Mouse (Mus musculus): ENCODE data around the gene Id3. TPM values are rescaled to one million over a fixed set of nuclear protein-coding genes. Genes with fewer than 3 reads are reported as not detected.

The Id3 gene
- total RNA-seq, 4 experiments from 2014 or later, result 34.7 to 39.3 (median 38.4) TPM

- DNase-seq (ENCODE audit: low spot score in 2 of 2), result no peak
Measured at GRCm38 (mm10) chr4:136123792-136124161, 19.5 kb upstream of the Id3 start.

- DNase-seq (ENCODE audit: low spot score in 2 of 2), result no peak
Measured at GRCm38 (mm10) chr4:136124581-136124980, 18.7 kb upstream of the Id3 start.

DNA sequence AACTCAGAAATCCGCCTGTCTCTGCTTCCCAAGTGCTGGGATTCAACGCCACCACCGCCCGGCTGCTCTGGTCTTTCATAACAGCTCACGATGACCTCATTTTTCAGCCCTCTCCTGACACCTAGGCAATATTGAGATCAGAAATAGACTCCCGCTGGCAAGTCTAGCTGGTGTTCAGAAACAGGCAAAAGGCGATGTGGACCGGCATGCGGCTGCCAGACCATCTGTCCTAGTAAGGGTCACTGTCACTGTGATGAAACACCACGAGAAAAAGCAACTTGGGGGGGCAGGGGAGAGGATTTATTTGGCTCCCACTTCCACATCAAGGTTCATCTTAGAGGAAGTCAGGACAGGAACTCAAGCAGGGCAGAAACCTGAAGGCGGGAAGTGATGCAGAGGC, 17.8 kb upstream of the Id3 start:
- DNase-seq (ENCODE audit: low spot score in 2 of 2), result no peak

- no peak for DNase-seq (ENCODE audit: low spot score in 2 of 2)
Measured at GRCm38 (mm10) chr4:136126019-136126418, 17.3 kb upstream of the Id3 start.

DNA sequence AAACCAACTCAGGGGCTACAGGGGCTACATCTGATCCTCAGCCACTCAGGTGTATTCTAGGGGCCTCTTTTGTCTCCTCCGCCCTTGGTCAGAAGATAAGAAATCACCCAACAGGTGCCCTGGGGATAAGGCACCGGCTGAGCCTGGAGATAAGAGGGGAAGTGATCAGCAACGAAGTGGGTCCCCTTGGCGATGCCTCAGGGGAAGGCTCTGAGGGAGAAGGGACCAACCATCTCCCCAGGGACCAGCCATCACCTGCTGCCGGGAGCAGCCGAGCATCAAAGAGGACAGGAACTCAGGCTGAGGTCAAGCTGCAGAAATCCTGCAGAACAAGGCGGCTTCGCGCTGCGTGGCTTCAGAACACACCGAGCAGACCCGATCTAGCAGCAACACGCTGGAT, 15.6 kb upstream of the Id3 start:
- DNase-seq (ENCODE audit: low spot score in 2 of 2), result no peak

- DNase-seq (ENCODE audit: low spot score in 2 of 2), result no peak
Measured at GRCm38 (mm10) chr4:136129842-136130241, 13.5 kb upstream of the Id3 start.

DNA sequence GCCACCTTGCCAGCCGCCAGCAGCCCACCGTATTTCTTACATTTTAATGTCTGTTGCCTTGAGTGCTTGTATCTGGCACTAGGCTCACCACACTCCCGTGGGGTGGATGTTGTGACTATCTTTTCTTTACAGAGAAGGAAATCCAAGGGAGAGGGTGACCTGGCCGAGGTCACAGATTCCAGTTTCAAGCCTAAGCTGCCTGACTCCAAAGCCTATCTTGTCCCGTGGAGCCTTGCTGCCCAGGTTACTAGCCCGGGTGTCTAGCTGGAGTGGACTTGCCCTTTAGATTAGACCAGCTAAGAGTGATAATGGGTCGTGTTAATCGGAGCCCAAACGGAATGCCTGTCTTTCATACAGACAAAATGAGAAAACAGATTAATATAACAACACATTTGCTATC, 9.5 kb upstream of the Id3 start:
- no peak for DNase-seq (ENCODE audit: low spot score in 2 of 2)

GRCm38 (mm10) chr4:136134418-136134977, 8.8 kb upstream of the Id3 start:
- no peak for DNase-seq (ENCODE audit: low spot score in 2 of 2)

- no peak for DNase-seq (ENCODE audit: low spot score in 2 of 2)
Measured at GRCm38 (mm10) chr4:136134978-136135873, 8.1 kb upstream of the Id3 start.

GRCm38 (mm10) chr4:136135874-136136728, 7.2 kb upstream of the Id3 start:
- DNase-seq (ENCODE audit: low spot score in 2 of 2), result no peak

- no peak for DNase-seq (ENCODE audit: low spot score in 2 of 2)
Measured at GRCm38 (mm10) chr4:136139326-136140110, 3.8 kb upstream of the Id3 start.

DNA sequence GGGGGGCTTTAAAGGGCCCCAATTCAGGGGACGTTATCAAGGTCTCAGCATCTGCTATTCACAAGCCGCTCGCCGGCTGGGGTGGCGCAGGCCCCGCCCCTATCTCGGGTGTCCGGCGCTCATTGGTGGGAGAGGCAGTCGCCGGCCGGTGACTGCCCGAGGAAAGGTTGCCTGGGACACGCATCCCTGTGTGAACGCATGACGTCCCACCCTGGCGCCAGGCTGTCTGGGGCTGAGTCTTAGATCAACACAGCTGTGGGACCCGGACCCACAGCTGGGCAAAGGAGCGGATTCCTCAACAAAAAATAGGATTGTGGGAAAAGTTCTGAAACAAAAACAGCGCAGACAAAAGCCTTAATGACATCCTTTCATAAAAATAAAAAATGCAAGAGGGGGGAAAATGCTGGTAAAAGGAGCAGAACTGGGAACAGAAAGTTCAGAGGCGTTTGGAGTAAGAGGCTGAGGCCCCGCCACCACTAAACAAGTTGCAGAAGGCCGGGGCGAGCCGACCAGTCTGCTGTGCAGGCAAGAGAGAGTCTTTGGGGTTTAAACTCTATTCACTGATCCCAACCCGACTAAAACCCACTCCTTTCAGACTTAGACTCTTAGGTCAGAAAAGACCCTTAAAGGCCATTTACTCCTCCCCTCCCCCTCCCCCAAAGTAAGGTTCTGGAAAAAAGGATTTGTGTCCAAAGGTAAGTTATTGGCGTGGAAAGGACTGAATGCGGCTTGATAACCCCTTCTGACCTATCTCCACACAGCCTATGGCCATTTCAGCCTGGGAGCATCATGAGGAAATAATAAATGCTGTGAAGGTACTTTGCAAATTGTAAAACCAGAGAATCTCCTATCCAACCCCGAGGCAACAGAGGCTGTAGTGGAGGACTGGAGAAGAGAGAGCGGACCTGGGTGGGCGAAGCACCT, 2.7 kb upstream of the Id3 start:
- DNase-seq (ENCODE audit: low spot score in 2 of 2), result peak in 1 of 2 experiments; percentile 77

DNA sequence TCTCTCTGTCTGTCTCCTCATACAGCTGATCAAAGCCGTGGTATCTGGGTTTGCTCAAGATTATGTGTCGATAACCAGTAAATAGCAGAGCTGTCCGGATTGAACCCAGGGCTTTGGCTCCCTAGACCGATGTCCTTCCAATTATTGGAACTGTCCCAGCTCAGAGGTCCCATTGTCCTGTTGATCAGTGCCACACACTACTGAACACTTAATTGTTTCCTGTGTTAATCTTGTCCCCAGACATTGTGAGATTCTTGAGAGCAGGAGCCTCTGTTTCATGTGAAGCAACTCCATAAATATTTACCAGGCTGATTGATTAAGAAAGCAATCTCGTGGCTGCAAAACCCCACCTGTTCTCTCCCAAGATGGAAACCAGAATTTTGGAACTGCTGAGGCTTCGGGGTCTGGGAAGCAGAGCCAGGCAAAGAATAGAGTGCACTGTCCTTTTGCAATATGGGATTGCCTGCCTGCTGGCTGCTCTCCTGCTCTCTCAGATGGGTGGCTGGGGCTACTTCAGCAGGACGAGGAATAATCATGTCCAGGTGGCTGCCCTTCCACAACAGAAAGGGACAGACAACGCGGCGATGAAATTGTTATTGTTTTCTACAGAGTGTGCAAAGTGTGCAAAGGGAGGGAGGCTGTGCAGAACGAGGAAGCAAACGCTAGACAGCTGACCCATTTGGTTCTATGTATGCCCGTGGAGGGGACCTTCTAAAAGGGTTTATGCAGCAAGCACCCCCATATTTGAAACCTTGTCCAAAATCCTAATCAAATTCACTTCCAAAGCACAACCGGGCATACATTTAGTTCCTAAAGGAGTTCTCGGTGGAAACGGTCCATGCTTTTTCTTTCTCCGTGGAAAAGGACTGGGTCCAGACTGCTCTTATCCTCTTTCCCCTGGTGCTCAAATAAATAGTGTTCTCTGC, 767 bp upstream of the Id3 start:
- DNase-seq (ENCODE audit: low spot score in 2 of 2), result no peak

- DNase-seq (ENCODE audit: low spot score in 2 of 2), result no peak
Measured at GRCm38 (mm10) chr4:136144126-136144926, 1.0 kb downstream of the Id3 start.

- DNase-seq (ENCODE audit: low spot score in 2 of 2), result no peak
Measured at GRCm38 (mm10) chr4:136144927-136145292, 1.6 kb downstream of the Id3 start.

DNA sequence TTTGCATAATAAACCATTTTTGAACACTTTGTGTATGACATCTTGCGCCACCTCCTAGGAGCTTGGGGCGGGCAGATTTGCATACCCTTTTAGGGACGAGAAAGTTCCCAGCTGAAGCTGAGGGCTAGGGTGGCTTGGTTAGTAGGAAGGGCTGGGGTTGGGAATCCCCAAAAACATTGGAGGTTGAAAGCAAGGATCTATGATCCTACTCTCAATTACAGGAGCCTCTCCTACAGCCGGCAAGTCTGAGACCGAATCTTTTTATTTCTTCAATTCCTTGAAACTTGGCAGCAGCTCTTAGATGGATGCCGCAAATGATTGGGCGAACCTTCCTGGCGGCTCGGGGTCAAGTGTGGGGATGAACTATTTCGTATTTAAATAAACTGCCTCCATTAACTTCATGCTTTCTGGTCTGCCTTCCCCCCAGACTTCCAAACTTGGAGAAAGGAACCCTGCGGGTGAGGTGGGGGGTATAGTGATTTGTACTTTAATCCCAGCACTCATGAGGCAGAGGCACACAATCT, 2.1 kb downstream of the Id3 start:
- no peak for DNase-seq (ENCODE audit: low spot score in 2 of 2)

DNA sequence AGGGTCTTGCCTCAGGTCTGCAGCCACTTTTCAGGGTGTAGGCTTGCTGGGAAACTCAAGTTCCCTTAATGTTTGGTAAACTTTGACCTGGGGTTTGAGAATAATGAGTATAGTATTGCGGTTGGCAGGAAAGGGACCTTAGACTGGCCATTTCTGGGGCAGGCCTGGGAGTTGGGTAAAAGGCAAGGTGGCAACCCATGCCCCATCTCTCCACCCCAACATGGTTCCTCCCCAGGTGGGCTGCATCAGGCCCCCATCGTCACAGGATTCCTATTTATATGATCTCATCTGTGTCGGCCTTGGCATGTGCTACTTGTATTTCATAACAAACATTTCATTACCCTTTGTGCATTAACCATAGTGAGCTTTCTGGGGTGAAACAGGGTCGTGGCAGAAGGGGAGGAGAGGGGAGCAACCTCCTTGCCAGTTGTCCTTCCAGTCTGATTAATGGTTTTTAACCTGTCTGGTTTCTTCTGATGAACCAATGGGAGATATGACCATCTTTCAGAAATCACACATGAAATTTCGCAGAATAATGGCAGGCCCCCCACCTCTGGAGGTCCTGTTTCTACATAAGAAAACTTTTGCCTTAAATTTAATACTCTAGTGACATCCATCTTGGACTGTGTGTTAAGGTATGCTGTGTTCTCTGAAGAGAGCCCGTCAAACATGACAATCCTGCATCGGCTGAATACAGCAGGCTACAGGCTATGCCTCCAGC, 2.9 kb downstream of the Id3 start:
- DNase-seq (ENCODE audit: low spot score in 2 of 2), result no peak

All from left cerebral cortex, adult 8-10 months (tissue).